Mouse (Mus musculus): ENCODE measurements at regions not wholly inside any gene's neighbourhood (a gene's known extent, or its start where the extent isn't known, plus 50 kb on each side); places are given as distances from the start of the nearest gene placed in this dataset.

- no peak for DNase-seq (ENCODE audit: low spot score in 2 of 2)
Measured at GRCm38 (mm10) chr4:153724045-153724444, 233.0 kb upstream of the A430005L14Rik start.

GRCm38 (mm10) chr4:153727273-153727672, 229.8 kb upstream of the A430005L14Rik start:
- DNase-seq (ENCODE audit: low spot score in 2 of 2): no peak

- DNase-seq (ENCODE audit: low spot score in 2 of 2): no peak
Measured at GRCm38 (mm10) chr4:153727896-153728422, 229.1 kb upstream of the A430005L14Rik start.

DNA sequence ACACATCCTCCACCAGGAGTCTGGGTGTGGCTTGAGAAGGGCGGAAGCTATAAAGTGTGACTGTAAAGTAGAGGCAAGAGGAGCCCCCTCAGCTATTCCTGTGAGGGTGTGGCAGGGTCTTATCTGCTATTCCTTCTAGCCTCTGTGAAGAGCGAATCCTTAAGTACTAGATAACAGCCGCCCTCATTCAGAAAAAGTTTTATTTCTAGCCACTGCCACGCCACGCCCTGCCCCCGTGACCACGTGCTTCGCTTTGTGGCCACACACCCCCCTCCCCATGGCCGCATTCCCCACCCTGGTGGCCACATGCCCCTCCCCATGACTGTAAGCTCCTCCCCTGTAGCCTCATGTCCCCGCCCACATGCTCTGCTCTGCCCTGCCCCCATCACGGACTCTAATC, 218.9 kb upstream of the A430005L14Rik start:
- DNase-seq (ENCODE audit: low spot score in 2 of 2): no peak

- DNase-seq (ENCODE audit: low spot score in 2 of 2): no peak
Measured at GRCm38 (mm10) chr4:153742241-153742640, 214.8 kb upstream of the A430005L14Rik start.

DNA sequence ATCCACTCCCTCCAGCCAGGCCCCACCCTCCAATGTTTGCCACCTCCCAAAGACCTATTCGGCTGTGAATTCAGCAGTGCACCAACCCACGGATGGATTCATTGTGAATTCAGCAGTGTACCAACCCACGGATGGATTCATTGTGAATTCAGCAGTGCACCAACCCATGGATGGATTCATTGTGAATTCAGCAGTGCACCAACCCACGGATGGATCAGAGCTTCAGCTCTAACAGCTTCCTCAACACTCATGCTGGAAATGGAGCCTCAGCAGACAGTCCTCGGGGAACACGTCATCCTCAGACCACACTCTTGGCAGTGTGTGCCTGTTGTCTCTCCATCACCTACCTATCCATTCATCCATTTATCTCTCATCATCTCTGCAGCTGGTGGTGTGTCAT, 204.2 kb upstream of the A430005L14Rik start:
- no peak for DNase-seq (ENCODE audit: low spot score in 2 of 2)

- no peak for DNase-seq (ENCODE audit: low spot score in 2 of 2)
Measured at GRCm38 (mm10) chr4:153758323-153758722, 198.7 kb upstream of the A430005L14Rik start.

DNA sequence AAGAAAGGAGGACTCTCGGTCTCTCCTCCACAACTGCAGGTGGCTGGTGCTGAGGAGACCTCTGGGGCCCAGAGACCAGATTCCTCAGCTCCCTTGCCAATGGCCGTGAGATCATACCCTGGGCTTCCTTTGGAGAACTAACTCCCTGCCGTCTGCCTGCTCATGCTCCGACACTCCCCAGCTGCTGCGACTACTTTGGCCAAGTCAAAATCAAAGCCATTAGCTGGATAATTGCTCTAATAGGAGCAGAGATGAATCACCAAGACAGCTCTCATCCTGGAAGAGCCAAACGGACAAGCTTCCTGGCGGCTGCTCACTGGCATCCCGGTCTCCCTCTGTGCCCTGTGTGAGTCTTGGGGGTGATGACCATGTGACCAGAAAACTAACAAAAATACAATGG, 198.3 kb upstream of the A430005L14Rik start:
- no peak for DNase-seq (ENCODE audit: low spot score in 2 of 2)

- DNase-seq (ENCODE audit: low spot score in 2 of 2): no peak
Measured at GRCm38 (mm10) chr4:153760934-153761333, 196.1 kb upstream of the A430005L14Rik start.

DNA sequence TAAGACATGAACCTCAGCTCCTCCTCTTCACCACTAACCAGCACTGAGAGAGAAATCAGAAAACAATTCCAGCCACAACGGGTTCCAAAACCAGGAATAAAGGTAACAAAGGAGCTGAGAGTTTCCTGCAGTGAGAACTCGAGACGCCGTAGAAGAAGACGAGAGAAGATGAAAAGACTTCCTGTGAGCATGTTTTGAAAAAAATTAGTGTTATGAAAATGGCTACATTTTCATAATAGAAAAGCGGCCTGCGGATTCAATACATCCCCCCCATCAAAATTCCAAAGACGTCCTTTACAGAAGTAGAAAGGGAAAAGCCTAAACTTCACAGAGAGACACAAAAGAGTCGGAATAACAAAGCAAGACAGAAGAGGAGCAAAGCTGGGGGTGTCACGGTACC, 193.6 kb upstream of the A430005L14Rik start:
- DNase-seq (ENCODE audit: low spot score in 2 of 2): no peak

DNA sequence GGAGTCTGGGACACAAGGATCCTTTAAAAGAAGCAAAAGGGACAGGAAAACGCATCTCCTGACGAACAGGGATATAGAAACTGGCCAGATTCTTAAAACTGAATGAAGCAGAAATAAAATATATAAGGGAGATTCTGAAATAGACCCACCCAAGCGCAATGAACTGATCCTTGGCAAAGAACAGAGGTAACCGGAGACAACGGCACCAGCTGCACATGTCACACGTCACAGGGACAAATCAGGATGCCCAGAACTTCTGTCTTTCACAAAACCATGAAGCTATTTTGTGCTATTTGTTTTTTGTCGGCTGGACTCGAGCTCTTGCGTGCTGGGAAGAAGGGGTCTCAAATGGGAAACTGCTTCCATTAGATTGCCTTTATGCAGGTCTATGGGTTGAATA, 189.3 kb upstream of the A430005L14Rik start:
- DNase-seq (ENCODE audit: low spot score in 2 of 2): no peak

DNA sequence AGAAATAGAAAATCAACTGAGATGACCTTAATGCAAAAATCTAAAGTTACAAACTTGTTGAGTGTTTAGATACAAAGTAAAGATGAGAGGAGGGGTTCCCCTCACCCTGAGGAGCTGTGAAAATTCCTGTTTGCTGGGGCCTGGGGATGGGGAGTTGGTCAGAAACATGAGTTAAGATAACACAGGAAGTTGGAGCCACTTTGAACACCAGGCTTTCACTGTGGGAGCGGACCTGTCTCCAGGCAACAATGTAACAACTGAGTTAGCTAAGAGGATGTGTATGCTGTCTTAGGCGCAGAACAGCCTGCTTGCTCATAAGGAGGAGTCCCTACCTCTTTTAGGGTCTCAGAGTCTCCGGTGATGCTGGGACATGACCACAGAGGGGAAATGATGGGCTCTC, 188.7 kb upstream of the A430005L14Rik start:
- DNase-seq (ENCODE audit: low spot score in 2 of 2): no peak

DNA sequence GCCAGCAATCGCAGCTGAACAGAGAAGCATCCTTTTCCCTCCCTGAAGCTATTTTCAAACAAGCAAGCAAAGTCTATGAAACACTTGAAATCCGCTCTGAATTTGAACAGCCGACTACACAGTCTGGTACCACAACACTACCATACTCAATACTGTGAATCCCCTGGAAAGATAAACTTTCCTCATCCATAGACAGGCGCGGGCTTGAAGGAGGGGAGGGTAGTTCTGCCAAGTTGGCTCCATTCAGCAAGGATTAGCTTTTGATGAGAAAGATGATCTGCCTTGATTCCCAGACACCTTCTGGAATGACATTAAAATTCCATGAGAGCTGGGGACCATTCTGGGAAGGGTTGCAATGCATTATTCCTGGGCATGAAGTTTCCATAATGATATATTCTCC, 186.4 kb upstream of the A430005L14Rik start:
- DNase-seq (ENCODE audit: low spot score in 2 of 2): no peak

- DNase-seq (ENCODE audit: low spot score in 2 of 2): no peak
Measured at GRCm38 (mm10) chr4:153780501-153780900, 176.5 kb upstream of the A430005L14Rik start.

- DNase-seq (ENCODE audit: low spot score in 2 of 2): no peak
Measured at GRCm38 (mm10) chr4:153781271-153781670, 175.8 kb upstream of the A430005L14Rik start.

- DNase-seq (ENCODE audit: low spot score in 2 of 2): no peak
Measured at GRCm38 (mm10) chr4:153781981-153782521, 175.0 kb upstream of the A430005L14Rik start.

DNA sequence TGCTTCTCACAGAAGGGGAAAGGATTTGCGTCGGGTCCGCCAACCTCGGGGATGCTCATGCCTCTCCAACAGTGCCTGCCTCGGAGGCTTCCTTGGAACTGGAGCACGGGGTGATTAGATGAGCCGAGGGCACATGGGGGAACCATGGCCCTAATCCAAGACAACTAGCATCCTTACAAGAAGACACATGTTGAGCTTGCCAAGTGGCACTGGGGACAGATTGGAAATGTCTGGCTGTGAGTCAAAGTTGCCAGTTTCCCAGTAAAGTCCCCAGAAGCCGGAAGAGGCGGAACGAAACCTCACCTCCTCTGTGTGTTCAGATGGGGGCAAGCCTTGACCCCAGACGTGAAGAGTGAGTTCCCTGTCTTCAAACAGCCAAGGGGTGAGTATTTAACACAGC, 172.6 kb upstream of the A430005L14Rik start:
- no peak for DNase-seq (ENCODE audit: low spot score in 2 of 2)

GRCm38 (mm10) chr4:153785564-153785963, 171.5 kb upstream of the A430005L14Rik start:
- no peak for DNase-seq (ENCODE audit: low spot score in 2 of 2)

GRCm38 (mm10) chr4:153792307-153792706, 164.7 kb upstream of the A430005L14Rik start:
- DNase-seq (ENCODE audit: low spot score in 2 of 2): no peak

- DNase-seq (ENCODE audit: low spot score in 2 of 2): no peak
Measured at GRCm38 (mm10) chr4:153798061-153798460, 159.0 kb upstream of the A430005L14Rik start.

DNA sequence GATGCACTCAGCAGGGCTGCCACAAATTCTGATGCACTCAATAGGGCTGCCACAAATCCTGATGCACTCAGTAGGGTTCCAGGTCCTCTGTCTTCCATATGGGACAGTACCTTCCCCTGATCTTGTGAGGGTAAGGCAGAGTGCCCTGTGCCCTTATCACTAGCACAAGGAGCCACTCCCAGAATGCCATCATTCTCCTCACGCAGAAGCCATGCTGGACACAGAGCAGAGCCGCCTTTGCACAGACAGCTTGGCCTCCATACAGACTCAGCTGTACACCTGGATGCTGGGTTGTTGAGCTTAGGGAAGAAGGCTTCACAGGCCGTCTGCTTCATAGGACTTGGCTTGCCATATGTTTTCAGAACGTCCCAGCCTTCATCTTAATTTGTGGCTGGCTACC, 151.3 kb upstream of the A430005L14Rik start:
- DNase-seq (ENCODE audit: low spot score in 2 of 2): no peak

DNA sequence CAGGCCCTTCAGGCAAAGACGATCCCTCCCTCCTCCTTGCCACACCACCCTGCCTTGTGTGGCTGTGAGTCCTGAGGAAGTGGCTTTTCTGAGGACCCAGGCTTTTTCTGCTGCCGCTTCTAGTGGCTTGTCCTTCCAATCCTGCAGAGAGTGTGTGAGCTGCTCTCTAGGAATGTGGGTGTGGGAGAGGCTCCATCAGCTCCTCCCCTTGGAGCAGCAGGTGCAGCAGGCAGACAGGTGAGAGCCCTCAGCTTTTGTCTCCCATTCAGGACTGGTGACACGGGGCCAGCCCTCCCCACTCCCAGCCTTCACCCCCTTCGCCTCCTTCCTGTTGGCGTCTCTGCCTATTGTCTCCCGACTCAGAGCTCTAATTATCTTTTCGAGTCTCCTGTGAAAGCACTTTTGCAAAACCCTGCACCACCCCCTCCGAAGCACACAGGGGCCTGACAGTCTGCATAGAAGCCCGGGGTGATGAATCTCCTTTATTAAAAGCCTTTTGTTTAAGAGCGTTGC, 150.8 kb upstream of the A430005L14Rik start:
- DNase-seq (ENCODE audit: low spot score in 2 of 2): no peak

GRCm38 (mm10) chr4:153806820-153807436, 150.1 kb upstream of the A430005L14Rik start:
- DNase-seq (ENCODE audit: low spot score in 2 of 2): no peak
